Mouse (Mus musculus) liver, postnatal 0 days (tissue): Measurements from ENCODE around the gene Bspry. TPM values are rescaled to one million over a fixed set of nuclear protein-coding genes. Genes with fewer than 3 reads are reported as not detected.

Experiments used
- ATAC-seq: fragments of 200-750 bp; cut with Nextera tagmentation; 2 replicates; pipeline ENCODE4 v1.8.0; 2017; ENCODE audit warnings: mild to moderate bottlenecking, moderate library complexity
- DNase-seq: peaks from one replicate; pipeline ENCODE4 v3.0.0-alpha.2; 2016
- H3K27ac ChIP-seq: fragments of 300-500 bp; sonication (generic); 2 replicates; pipeline ENCODE4 v1.5.1; 2014; ENCODE audit warnings: antibody characterized with exemption, moderate library complexity, mild to moderate bottlenecking, low read depth
- H3K27me3 ChIP-seq: fragments of 300-500 bp; sonication (generic); 2 replicates; pipeline ENCODE4 v1.6.1; 2014; ENCODE audit warnings: low read length, control low read depth, mixed read lengths; ENCODE audit not compliant: insufficient read depth
- H3K36me3 ChIP-seq: fragments of 300-500 bp; sonication (generic); replicated peaks from 2 replicates; pipeline ENCODE4 v1.6.1; 2014; ENCODE audit warnings: mild to moderate bottlenecking, control low read depth, low read length, moderate library complexity, mixed read lengths; ENCODE audit not compliant: insufficient read depth
- H3K4me1 ChIP-seq: fragments of 300-500 bp; sonication (generic); 2 replicates; pipeline ENCODE4 v1.6.1; 2014; ENCODE audit warnings: antibody characterized with exemption, mild to moderate bottlenecking, control low read depth; ENCODE audit not compliant: insufficient read depth
- H3K4me2 ChIP-seq: fragments of 300-500 bp; sonication (generic); 2 replicates; pipeline ENCODE4 v1.6.1; 2014; ENCODE audit warnings: low read depth, mild to moderate bottlenecking, low read length, moderate library complexity, mixed read lengths
- H3K4me3 ChIP-seq: fragments of 300-500 bp; sonication (generic); 2 replicates; pipeline ENCODE4 v1.5.1; 2014; ENCODE audit warnings: low read depth, low read length
- H3K9ac ChIP-seq: fragments of 300-500 bp; sonication (generic); replicated peaks from 2 replicates; pipeline ENCODE4 v1.6.1; 2014; ENCODE audit warnings: mild to moderate bottlenecking, moderate library complexity
- H3K9me3 ChIP-seq: fragments of 300-500 bp; sonication (generic); 2 replicates; pipeline ENCODE4 v1.6.1; 2016; ENCODE audit warnings: mild to moderate bottlenecking, control low read depth, low read length, mixed read lengths
- CTCF ChIP-seq: sonication (generic); IDR thresholded peaks from 2 replicates; pipeline ENCODE4 v1.5.1; 2016; ENCODE audit warnings: antibody characterized with exemption, low read depth
- EP300 ChIP-seq: IDR thresholded peaks from 2 replicates; pipeline ENCODE4 v1.6.1; 2016; ENCODE audit warnings: antibody characterized with exemption, low read depth, mild to moderate bottlenecking
- WGBS: fragments of 180-500 bp; shearing (Covaris S2); extraction: QIAGEN DNeasy Blood & Tissue Kit; methylation state at CpG from one replicate; pipeline ENCODE4 v1.1.7; 2014; ENCODE audit not compliant: insufficient replicate concordance; 5-methylcytosine and 5-hydroxymethylcytosine counted together
- polyA plus RNA-seq: library from polyadenylated mRNA; unstranded; fragments of >200 nt; fragmentation: Nextera tagmentation; extraction: Ambion mirVana; gene quantifications from 2 replicates; pipeline ENCODE4 v1.2.1, GENCODE M21; 2015

The Bspry gene
- polyA plus RNA-seq, 1 experiment from 2014 or later: 0.18 TPM

DNA sequence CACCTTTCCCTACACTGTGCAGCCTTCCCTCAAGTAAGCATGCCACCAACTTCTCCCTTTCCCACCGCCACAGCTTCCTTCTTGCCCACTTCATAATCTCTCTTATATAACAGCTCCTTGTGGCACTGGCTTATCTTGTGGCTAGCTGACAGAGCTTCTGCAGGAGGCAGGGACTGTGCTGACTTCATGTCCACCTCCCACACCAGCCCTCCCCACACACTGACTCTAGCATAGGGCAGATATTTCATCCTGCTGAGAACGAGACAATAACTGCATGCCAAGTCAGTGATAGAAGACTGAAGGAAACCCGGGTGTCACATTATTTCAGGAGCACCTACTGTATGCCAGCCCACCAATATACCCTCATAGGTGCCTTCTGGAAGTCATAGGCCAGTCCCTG, 35.6 kb downstream of the Bspry start:
- no peaks in the 10 kb centered on the region for H3K9me3 ChIP-seq
- peaks cover 37% of the 10 kb centered on the region for H3K36me3 ChIP-seq
- ATAC-seq (no peak), DNase-seq (peak; percentile 27)
- H3K4me1 ChIP-seq: peaks cover 28% of the 10 kb centered on the region
- H3K27ac ChIP-seq: peak overlapping the region; percentile 93
- WGBS: 35% methylated on average over 3 of the region's 3 CpGs
- H3K9ac ChIP-seq: peak overlapping the region; percentile 85
- H3K27me3 ChIP-seq: no peaks in the 10 kb centered on the region
- peak overlapping the region; percentile 84 for H3K4me2 ChIP-seq
- peak overlapping the region; percentile 70 for H3K4me3 ChIP-seq
- TF ChIP-seq CTCF (no peak), EP300 (0 out of 2 replicates have a peak, but pooled peaks have one; percentile 9)

DNA sequence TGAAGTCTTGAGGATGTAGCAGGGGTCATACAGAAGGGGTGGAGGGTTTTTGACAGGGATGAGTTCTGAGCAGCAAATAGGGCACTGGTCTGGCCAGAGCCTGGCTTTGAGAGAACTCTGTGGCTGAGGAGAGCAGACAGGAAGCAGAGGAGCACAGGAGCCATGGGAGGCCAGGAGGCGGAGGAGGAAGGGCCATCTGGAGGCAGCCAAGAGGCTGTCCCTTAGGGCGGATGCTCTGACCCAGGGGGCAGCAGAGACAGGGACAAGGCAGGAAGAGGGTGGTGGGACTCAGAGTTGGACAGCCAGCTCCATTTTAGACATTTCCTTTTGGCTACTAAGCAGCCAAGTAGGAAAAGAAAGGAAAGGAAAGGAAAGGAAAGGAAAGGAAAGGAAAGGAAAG, 36.2 kb downstream of the Bspry start:
- TF ChIP-seq EP300 (no peak), CTCF (peak; percentile 51)
- WGBS: 31% methylated on average over 2 of the region's 2 CpGs
- Histone ChIP-seq H3K9me3 (no peaks in the 10 kb centered on the region), H3K4me2 (peak overlapping the region; percentile 84), H3K36me3 (peaks cover 31% of the 10 kb centered on the region), H3K27me3 (no peaks in the 10 kb centered on the region), H3K4me1 (peaks cover 30% of the 10 kb centered on the region), H3K27ac (peak overlapping the region; percentile 93), H3K9ac (peak overlapping the region; percentile 85), H3K4me3 (peak overlapping the region; percentile 70)
- peak; percentile 31 for ATAC-seq
- peak; percentile 58 for DNase-seq

DNA sequence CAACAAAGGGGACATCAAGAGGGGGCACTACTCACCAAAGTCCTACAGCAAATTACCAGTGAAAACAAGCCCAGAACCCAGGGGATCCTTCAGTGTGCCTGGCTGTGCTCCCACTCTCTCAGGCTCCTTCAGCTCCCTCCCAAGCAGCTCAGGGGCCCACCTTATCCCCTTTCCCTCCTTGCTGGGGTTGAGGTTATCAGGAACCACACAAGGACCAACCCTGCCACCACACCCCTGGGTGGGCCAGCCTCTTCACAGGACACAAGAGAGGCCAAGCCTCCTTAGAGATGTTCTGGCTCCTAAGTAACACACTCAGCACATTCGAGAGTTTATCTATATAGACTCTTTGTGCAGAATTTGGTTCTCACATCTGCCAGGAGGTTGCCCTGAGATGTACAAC, 36.7 kb downstream of the Bspry start:
- Histone ChIP-seq H3K4me1 (peaks cover 30% of the 10 kb centered on the region), H3K9ac (peak overlapping the region; percentile 85), H3K9me3 (no peaks in the 10 kb centered on the region), H3K36me3 (peaks cover 26% of the 10 kb centered on the region), H3K4me2 (peak overlapping the region; percentile 84), H3K27me3 (no peaks in the 10 kb centered on the region), H3K4me3 (peak overlapping the region; percentile 70), H3K27ac (peak overlapping the region; percentile 93)
- ATAC-seq (peak; percentile 87), DNase-seq (peak; percentile 84)
- WGBS: 18% methylated on average over 1 of the region's 1 CpGs
- TF ChIP-seq EP300: peak; percentile 96
- no peak for TF ChIP-seq CTCF

DNA sequence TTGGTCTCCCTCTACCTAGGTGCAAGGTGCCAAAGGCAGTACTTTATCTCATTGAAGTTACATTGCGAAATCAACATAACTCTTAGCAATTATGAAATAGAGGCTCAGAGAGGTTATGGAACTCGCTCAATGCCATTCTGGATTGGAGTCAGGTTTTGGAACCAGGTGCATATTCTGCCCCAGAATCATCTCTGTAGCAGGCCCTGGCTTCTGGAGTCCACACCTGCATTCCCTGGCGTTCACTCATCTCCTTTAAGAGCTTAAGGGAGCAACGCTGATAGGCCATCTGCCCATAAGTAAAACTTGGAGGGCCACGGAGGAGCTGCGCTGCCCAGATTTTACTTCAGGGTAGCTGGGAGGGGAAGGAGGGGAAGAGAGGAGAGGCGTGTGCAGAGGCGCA, 37.2 kb downstream of the Bspry start:
- H3K9ac ChIP-seq: peak overlapping the region; percentile 85
- H3K4me3 ChIP-seq: peak overlapping the region; percentile 70
- peak overlapping the region; percentile 93 for H3K27ac ChIP-seq
- peaks cover 30% of the 10 kb centered on the region for H3K4me1 ChIP-seq
- ATAC-seq (peak; percentile 33), DNase-seq (peak; percentile 36)
- peaks cover 22% of the 10 kb centered on the region for H3K36me3 ChIP-seq
- H3K9me3 ChIP-seq: no peaks in the 10 kb centered on the region
- H3K27me3 ChIP-seq: no peaks in the 10 kb centered on the region
- no peak for TF ChIP-seq CTCF
- TF ChIP-seq EP300: no peak
- 42% methylated on average over 8 of the region's 8 CpGs for WGBS
- peak overlapping the region; percentile 84 for H3K4me2 ChIP-seq

DNA sequence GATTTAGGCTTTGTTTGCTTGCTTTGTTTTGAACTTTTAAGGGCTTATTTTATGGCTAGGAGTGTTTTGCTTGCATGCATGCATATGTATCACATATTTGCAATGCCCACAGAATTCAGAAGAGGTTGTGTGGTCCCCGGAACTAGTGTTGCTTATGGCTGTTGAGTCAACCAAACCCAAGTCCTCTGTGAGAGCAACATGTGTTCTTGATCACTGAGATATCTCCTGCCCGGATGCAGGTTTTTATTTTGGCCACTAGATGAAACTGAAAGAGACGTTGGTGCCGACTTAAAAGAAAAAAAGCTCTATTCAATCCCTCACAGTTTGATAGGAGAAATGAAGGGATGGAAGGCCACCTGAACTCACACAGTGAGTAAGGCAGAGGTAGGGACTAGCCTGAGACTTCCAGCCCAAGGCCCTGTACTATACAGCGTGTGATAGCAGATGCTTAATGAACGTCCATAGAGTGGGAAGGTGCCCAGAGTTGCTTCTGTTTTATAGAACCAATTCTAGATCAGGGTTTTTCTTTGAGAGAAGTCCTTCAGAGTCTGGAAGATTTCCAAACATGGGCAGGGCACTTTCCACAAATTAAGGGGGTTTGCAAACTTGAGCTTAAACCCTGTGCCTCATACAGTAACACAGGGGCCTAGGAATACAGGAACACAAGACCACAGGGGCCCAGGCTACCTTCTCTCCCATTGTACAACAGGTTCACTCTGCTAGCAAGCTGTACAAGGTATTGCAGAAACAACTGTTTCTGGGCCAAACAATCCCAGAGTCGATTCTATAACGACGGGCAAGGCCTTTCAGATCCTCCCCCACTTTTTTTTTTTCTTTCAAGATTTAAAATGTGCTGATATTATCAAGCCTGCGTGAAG, 37.9 kb downstream of the Bspry start:
- Histone ChIP-seq H3K4me1 (peaks cover 30% of the 10 kb centered on the region), H3K27ac (peak overlapping the region; percentile 93), H3K27me3 (no peaks in the 10 kb centered on the region), H3K4me2 (peak overlapping the region; percentile 84), H3K4me3 (peak overlapping the region; percentile 70), H3K9me3 (no peaks in the 10 kb centered on the region), H3K9ac (peak overlapping the region; percentile 85), H3K36me3 (peaks cover 15% of the 10 kb centered on the region)
- WGBS: 61% methylated on average over 10 of the region's 10 CpGs
- TF ChIP-seq EP300 (no peak), CTCF (no peak)
- DNase-seq (peak; percentile 16), ATAC-seq (no peak)

DNA sequence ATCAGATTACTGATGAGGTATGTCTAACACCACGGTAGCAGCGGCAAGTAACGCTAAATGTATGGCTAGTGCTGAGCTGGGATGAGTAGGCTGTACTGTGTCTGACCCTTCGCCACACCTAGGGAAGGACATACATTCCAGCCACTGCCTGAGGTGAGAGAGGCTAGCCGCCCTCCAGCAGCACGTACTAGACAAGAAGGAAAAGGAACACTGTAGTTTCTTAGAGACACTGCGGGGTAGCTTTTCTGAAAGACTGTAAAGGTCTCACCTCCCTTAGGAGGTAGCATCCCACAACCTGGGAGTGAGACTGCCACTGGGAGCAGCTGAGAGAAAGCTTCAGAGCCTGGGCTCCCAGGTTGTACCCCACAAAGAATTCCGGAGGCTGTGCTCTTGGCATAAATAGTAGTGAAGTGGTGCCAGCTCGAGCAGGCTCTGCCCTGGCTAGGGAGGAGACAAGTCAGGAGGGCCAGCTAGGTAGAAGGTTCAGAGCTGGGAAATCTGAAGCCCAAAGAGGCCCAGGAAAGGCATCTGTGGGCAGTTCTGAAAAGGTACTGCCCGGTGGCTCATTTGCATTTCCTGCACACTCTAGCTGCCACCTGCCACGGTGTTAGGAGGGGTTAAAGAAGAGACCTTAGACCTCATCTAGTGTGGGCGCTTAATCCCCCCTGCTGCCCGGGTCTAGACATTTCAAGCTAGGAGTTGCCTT, 38.7 kb downstream of the Bspry start:
- WGBS: 36% methylated on average over 13 of the region's 13 CpGs
- peaks cover 30% of the 10 kb centered on the region for H3K4me1 ChIP-seq

More for the DNA sequence above, 38.7 kb downstream of the Bspry start:
- peak overlapping the region; percentile 70 for H3K4me3 ChIP-seq
- DNase-seq (peak; percentile 26), ATAC-seq (no peak)
- H3K27ac ChIP-seq: peak overlapping the region; percentile 93
- TF ChIP-seq CTCF (no peak), EP300 (no peak)
- peaks cover 9% of the 10 kb centered on the region for H3K36me3 ChIP-seq
- no peaks in the 10 kb centered on the region for H3K27me3 ChIP-seq
- peak overlapping the region; percentile 84 for H3K4me2 ChIP-seq
- H3K9ac ChIP-seq: peak overlapping the region; percentile 85
- no peaks in the 10 kb centered on the region for H3K9me3 ChIP-seq
